Mouse (Mus musculus) limb, embryonic 11.5 days (tissue): ENCODE measurements at regions not wholly inside any gene's neighbourhood (a gene's known extent, or its start where the extent isn't known, plus 50 kb on each side); places are given as distances from the start of the nearest gene placed in this dataset.

Source experiments
- ATAC-seq: fragments of 200-750 bp; cut with Nextera tagmentation; 2 replicates; pipeline ENCODE4 v1.8.0; 2017; ENCODE audit warnings: low read depth; ENCODE audit not compliant: insufficient number of reproducible peaks, low FRiP score, low TSS enrichment
- DNase-seq: peaks from one replicate; pipeline ENCODE4 v3.0.0-alpha.2; 2015; ENCODE audit warnings: low spot score
- H3K27ac ChIP-seq: fragments of 300-500 bp; sonication (generic); replicated peaks from 2 replicates; pipeline ENCODE4 v1.5.1; 2014; ENCODE audit warnings: low read depth, mild to moderate bottlenecking, low read length
- H3K27me3 ChIP-seq: fragments of 300-500 bp; sonication (generic); 2 replicates; pipeline ENCODE4 v1.6.1; 2014; ENCODE audit warnings: mild to moderate bottlenecking, low read length, mixed read lengths; ENCODE audit not compliant: control insufficient read depth, insufficient read depth
- H3K36me3 ChIP-seq: fragments of 300-500 bp; sonication (generic); 2 replicates; pipeline ENCODE4 v1.6.1; 2014; ENCODE audit warnings: mild to moderate bottlenecking, low read length, moderate library complexity, mixed read lengths; ENCODE audit not compliant: control insufficient read depth, insufficient read depth
- H3K4me1 ChIP-seq: fragments of 300-500 bp; sonication (generic); 2 replicates; pipeline ENCODE4 v1.6.1; 2014; ENCODE audit warnings: low read length, mixed read lengths; ENCODE audit not compliant: control insufficient read depth, insufficient read depth
- H3K4me2 ChIP-seq: fragments of 300-500 bp; sonication (generic); 2 replicates; pipeline ENCODE4 v1.6.1; 2014; ENCODE audit warnings: low read depth, mild to moderate bottlenecking, moderate library complexity; ENCODE audit not compliant: severe bottlenecking
- H3K4me3 ChIP-seq: fragments of 300-500 bp; sonication (generic); 2 replicates; pipeline ENCODE4 v1.5.1; 2014; ENCODE audit warnings: low read depth, low read length
- H3K9ac ChIP-seq: fragments of 300-500 bp; sonication (generic); 2 replicates; pipeline ENCODE4 v1.6.1; 2014; ENCODE audit warnings: mild to moderate bottlenecking, low read length
- H3K9me3 ChIP-seq: fragments of 300-500 bp; sonication (generic); 2 replicates; pipeline ENCODE4 v1.6.1; 2016; ENCODE audit warnings: low read length; ENCODE audit not compliant: control insufficient read depth
- WGBS: fragments of 180-500 bp; shearing (Covaris S2); extraction: QIAGEN DNeasy Blood & Tissue Kit; methylation state at CpG from one replicate; pipeline ENCODE4 v1.1.7; 2014; 5-methylcytosine and 5-hydroxymethylcytosine counted together

DNA sequence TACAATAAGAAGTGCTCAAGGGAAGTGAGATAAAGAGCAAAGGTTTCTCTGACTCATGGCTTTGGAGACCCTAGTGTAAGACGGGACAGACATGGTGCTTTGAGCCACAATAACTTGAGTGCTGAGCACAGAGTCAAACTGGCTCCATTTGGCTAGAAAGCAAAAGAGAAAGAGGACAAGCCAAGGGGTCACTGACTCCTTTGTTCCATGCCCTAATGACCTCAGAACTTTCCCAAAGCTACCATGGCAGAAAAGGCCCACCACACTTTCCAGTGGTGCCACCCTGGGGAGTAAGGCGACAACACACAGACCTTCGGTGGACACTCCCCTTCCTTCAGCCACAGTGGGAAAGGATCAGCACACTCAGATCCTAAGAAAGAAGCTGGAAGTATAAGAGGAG is 186.8 kb downstream of the Gm10260 start:
- Histone ChIP-seq H3K36me3 (no peaks in the 10 kb centered on the region), H3K27me3 (no peaks in the 10 kb centered on the region), H3K27ac (no peak overlapping the region), H3K9ac (no peak overlapping the region), H3K4me1 (peaks cover 3% of the 10 kb centered on the region; the same call in 1 of the 2 replicates), H3K4me3 (no peak overlapping the region), H3K4me2 (no peak overlapping the region), H3K9me3 (no peaks in the 10 kb centered on the region)
- ATAC-seq (no peak), DNase-seq (no peak)
- 79% methylated on average over 3 of the region's 3 CpGs for WGBS

DNA sequence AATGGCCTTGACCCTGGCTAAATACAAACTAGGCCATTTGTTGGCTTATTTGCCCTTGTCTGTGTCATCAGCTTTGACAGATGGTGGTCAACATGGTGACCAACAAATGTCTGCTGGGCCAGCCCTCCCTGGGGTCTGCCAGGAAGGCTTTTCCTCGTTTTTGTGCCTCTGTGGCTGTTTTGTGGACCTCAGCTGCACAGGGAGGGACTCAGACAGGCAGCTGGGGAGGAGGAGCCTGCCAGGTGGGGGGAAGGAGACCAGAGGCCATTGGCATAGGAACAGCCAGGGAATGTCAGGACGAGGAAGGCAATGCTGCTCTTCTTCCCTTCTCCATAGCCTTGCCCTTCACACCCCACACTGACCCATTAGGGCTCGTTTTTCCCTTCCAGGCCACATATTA is 188.1 kb downstream of the Gm10260 start:
- no peak overlapping the region for H3K4me3 ChIP-seq
- peaks cover 3% of the 10 kb centered on the region; the same call in 1 of the 2 replicates for H3K4me1 ChIP-seq
- H3K4me2 ChIP-seq, result no peak overlapping the region
- no peaks in the 10 kb centered on the region for H3K36me3 ChIP-seq
- H3K27ac ChIP-seq, result no peak overlapping the region
- WGBS, result 53% methylated on average over 3 of the region's 3 CpGs
- ATAC-seq (no peak), DNase-seq (no peak)
- H3K9ac ChIP-seq, result no peak overlapping the region
- no peaks in the 10 kb centered on the region for H3K9me3 ChIP-seq
- H3K27me3 ChIP-seq, result no peaks in the 10 kb centered on the region

DNA sequence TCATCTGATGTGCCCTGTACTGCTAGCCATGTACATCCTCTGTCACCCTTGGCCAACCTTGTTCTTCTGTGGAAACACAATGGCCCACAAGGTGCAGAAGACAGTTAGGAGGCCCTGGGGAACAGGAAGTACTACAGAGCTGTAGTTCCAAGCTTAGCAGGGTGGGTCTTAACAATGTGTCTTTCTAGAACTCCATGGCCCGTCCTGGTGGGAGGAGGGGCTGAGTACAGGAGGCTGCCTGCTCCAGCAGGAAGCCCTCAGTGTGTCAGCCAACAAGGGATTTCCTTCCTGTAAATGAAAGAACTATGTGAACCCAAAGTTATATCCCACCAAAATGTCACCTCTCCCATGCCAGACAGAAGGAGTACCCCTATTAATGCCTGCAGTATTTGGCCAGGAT is 190.4 kb downstream of the Gm10260 start:
- Histone ChIP-seq H3K27ac (no peak overlapping the region), H3K36me3 (no peaks in the 10 kb centered on the region), H3K4me2 (no peak overlapping the region), H3K27me3 (no peaks in the 10 kb centered on the region), H3K9me3 (no peaks in the 10 kb centered on the region), H3K4me3 (no peak overlapping the region), H3K9ac (no peak overlapping the region), H3K4me1 (no peaks in the 10 kb centered on the region)
- 42% methylated on average over 1 of the region's 1 CpGs for WGBS
- DNase-seq (no peak), ATAC-seq (no peak)

DNA sequence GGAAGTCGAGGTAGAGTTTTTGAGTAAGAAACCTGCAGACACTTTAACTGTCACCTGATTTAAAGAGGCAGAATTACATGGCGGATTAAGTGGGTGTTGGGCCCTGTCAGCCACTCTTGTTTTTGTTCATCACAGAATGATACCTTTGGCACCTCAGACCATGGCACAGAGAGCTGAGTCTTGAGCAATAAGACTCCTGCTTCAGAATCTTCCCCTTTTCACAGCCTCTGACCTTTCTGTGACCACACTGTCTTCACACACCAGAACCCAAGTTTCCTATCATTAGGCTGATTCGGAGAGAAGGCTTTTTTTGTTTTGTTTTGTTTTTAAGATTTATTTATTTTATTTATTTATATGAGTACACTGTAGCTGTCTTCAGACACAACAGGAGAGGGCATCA is 192.8 kb downstream of the Gm10260 start:
- H3K27ac ChIP-seq, result no peak overlapping the region
- no peaks in the 10 kb centered on the region for H3K9me3 ChIP-seq
- H3K4me3 ChIP-seq, result no peak overlapping the region
- 88% methylated on average over 3 of the region's 3 CpGs for WGBS
- H3K9ac ChIP-seq, result no peak overlapping the region
- no peak overlapping the region for H3K4me2 ChIP-seq
- H3K4me1 ChIP-seq, result no peaks in the 10 kb centered on the region
- no peaks in the 10 kb centered on the region for H3K36me3 ChIP-seq
- DNase-seq, result no peak
- no peak for ATAC-seq
- no peaks in the 10 kb centered on the region for H3K27me3 ChIP-seq

DNA sequence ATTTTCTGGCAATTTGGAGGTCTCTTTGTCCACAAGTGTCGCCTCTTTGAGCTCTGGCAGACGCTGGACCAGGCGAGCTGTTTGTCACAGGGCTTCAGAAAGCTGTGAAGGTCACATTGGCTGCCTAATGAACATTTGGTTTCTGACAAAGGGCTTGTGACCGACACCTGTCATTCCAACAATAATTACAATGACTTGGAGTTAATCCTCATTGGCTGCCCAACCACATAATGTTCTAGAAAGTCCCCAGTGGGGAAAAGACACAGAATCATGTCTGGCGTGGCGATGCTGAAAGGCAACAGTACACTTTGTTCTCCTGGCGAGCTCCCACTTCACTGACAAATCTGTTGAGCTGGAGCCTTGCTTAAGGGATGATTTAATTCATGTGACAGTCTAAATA is 194.4 kb downstream of the Gm10260 start:
- H3K36me3 ChIP-seq, result no peaks in the 10 kb centered on the region
- no peak for DNase-seq
- no peak overlapping the region for H3K9ac ChIP-seq
- no peak overlapping the region for H3K27ac ChIP-seq
- H3K4me1 ChIP-seq, result 0 out of 2 replicates have a peak, but pooled peaks cover 5% of the 10 kb centered on the region
- WGBS, result 70% methylated on average over 7 of the region's 7 CpGs
- H3K9me3 ChIP-seq, result no peaks in the 10 kb centered on the region
- no peak for ATAC-seq
- H3K4me3 ChIP-seq, result no peak overlapping the region
- no peak overlapping the region for H3K4me2 ChIP-seq
- H3K27me3 ChIP-seq, result no peaks in the 10 kb centered on the region

DNA sequence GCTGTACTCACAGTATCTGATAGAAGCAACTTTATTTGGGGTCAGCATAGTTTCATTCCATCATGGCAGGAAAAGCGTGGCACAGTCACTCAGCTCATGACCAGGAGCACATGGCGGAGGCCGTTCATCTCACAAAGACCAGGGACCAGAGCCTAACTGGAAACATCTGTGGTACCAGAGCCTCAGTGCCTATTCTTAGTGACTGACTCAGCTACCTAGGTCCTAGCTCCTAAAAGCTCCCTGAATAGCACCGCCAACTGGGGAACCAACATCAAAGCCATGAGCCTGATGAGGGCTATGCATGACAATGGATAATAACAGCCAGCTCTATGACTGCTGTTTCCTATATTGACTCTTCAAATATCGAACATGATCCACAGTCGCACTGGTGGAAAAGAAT is 198.2 kb downstream of the Gm10260 start:
- Histone ChIP-seq H3K4me1 (0 out of 2 replicates have a peak, but pooled peaks cover 5% of the 10 kb centered on the region), H3K4me3 (no peak overlapping the region), H3K9ac (no peak overlapping the region), H3K36me3 (no peaks in the 10 kb centered on the region), H3K9me3 (no peaks in the 10 kb centered on the region), H3K27ac (no peak overlapping the region), H3K4me2 (no peak overlapping the region), H3K27me3 (no peaks in the 10 kb centered on the region)
- DNase-seq, result peak; percentile 47
- no peak for ATAC-seq
- 58% methylated on average over 6 of the region's 6 CpGs for WGBS

DNA sequence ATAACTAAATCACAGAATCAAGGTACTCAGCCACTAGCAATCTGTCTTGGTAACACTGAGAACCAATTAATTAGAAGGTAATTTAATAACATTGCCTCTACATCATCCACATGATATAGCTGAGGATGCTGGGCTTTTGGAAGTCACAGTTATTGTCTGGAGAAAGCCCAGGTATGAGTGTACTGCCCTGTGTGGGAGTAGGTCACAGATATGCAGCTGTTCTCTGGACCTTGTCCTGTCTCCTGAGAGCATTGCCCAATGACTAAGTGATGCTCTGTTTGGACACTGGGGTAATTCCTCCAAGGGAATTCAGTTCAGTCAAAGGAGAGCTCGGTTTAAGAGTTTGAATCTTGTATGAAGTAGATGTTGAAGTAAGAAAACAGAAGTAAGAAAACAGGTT is 199.6 kb downstream of the Gm10260 start:
- no peaks in the 10 kb centered on the region for H3K36me3 ChIP-seq
- DNase-seq (no peak), ATAC-seq (no peak)
- 83% methylated on average over 1 of the region's 1 CpGs for WGBS
- no peak overlapping the region for H3K27ac ChIP-seq
- H3K4me3 ChIP-seq, result no peak overlapping the region
- H3K4me2 ChIP-seq, result no peak overlapping the region
- H3K27me3 ChIP-seq, result no peaks in the 10 kb centered on the region
- no peak overlapping the region for H3K9ac ChIP-seq
- H3K4me1 ChIP-seq, result 0 out of 2 replicates have a peak, but pooled peaks cover 5% of the 10 kb centered on the region
- no peaks in the 10 kb centered on the region for H3K9me3 ChIP-seq

DNA sequence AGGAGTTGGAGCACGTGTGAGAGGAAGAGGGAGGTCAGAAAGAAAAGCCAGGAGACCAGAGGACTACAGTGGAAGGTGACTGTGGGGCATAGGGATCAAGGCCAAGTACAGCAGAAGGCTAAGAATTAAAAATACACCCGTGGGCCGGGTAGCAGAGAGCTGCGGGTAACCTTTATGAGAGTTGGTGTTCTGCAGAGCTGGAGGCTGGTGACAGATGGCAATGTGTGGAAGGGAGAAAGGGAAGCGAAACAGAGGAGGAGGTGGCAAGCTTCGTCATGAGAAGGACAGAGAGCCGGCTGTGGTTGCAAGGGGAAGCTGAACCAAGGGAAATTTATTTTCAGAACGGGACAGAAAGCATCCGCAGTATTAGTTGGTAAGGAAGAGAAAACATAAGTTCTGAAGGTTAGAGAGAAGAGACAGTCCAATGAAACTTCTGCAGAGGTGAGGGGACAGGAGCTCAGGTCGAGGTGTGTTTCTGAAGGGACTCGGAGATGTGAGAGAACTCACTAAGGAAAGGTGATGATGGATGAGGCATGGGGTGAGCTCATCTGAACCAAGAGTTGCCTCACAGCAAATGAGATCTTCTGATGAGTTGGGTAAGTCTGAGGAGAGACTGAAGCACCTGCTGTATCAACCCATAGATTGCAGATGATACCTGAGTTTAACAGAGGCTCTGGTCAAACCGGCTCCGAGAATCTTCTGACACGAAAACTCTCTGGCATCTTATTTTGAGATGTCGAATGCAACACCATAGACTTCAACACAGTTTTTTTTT is 200.6 kb downstream of the Gm10260 start:
- no peaks in the 10 kb centered on the region for H3K9me3 ChIP-seq
- ATAC-seq, result no peak
- no peaks in the 10 kb centered on the region for H3K36me3 ChIP-seq
- no peak overlapping the region for H3K4me2 ChIP-seq
- 0 out of 2 replicates have a peak, but pooled peaks cover 5% of the 10 kb centered on the region for H3K4me1 ChIP-seq
- no peaks in the 10 kb centered on the region for H3K27me3 ChIP-seq
- no peak for DNase-seq
- WGBS, result 89% methylated on average over 15 of the region's 15 CpGs
- no peak overlapping the region for H3K9ac ChIP-seq
- H3K4me3 ChIP-seq, result no peak overlapping the region
- no peak overlapping the region for H3K27ac ChIP-seq

DNA sequence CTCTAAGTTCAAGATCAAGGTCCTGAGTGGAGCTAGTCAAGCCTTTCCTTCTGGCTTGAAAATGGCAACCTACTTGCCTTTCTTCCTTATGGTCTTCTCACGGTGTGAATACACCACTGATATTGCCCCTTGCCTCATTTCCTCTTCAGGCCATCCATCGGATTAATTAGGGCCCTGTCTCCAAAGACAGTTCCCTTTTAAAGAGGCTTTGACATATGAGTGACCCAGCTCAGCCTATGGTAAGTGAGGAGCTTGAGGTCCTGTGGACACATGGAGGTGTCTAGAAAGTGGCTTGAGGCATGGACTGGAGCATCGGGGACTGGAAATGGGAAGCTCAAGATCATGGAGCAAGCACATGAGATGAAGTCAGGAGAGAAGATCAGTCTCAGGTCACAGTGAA is 201.5 kb downstream of the Gm10260 start:
- Histone ChIP-seq H3K4me2 (no peak overlapping the region), H3K9me3 (no peaks in the 10 kb centered on the region), H3K9ac (no peak overlapping the region), H3K36me3 (no peaks in the 10 kb centered on the region), H3K27me3 (no peaks in the 10 kb centered on the region), H3K4me3 (no peak overlapping the region), H3K4me1 (0 out of 2 replicates have a peak, but pooled peaks cover 5% of the 10 kb centered on the region), H3K27ac (no peak overlapping the region)
- 84% methylated on average over 3 of the region's 3 CpGs for WGBS
- ATAC-seq, result no peak
- no peak for DNase-seq
